Mouse (Mus musculus): ENCODE measurements at regions not wholly inside any gene's neighbourhood (a gene's known extent, or its start where the extent isn't known, plus 50 kb on each side); places are given as distances from the start of the nearest gene placed in this dataset.

GRCm38 (mm10) chr14:45956624-45957023 lies 298.7 kb upstream of the Ddhd1 start:
- TF ChIP-seq CTCF (conservative IDR thresholded peaks at IDR 0.05; ENCODE audit: insufficient read depth, insufficient read length, low read depth, low read length) (no peak), POLR2A (IDR thresholded peaks at IDR 0.05; ENCODE audit: low read depth, low read length) (no peak)

Data from kidney, adult 2 months (tissue).